Mouse (Mus musculus) thymus, postnatal 0 days (tissue): ENCODE measurements around the gene Ugcg. TPM values are rescaled to one million over a fixed set of nuclear protein-coding genes. Genes with fewer than 3 reads are reported as not detected.
"Not testable (repeated sequence)": the region's sequence is repeated elsewhere in the genome, so short reads cannot be mapped to it uniquely, and the experiment has no call there.

Experiments used
- DNase-seq: peaks from one replicate; pipeline ENCODE4 v3.0.0-alpha.2; 2015; ENCODE audit warnings: low spot score
- polyA plus RNA-seq: library from polyadenylated mRNA; unstranded; fragments of >200 nt; fragmentation: Nextera tagmentation; extraction: Ambion mirVana; gene quantifications from 2 replicates; pipeline ENCODE4 v1.2.1, GENCODE M21; 2015

The Ugcg gene
- polyA plus RNA-seq, 1 experiment from 2014 or later = 29.2 TPM

- DNase-seq = no peak
Observed at GRCm38 (mm10) chr4:59255988-59256387, 66.9 kb downstream of the Ugcg start.

- no peak for DNase-seq
Observed at GRCm38 (mm10) chr4:59257866-59258265, 68.8 kb downstream of the Ugcg start.

GRCm38 (mm10) chr4:59258771-59259170, 69.7 kb downstream of the Ugcg start:
- no peak for DNase-seq

- DNase-seq = no peak
Observed at GRCm38 (mm10) chr4:59259806-59260205, 70.7 kb downstream of the Ugcg start.

- DNase-seq = peak; percentile 83
Observed at GRCm38 (mm10) chr4:59260871-59261515, 71.9 kb downstream of the Ugcg start.

GRCm38 (mm10) chr4:59261582-59261981, 72.5 kb downstream of the Ugcg start:
- not testable (repeated sequence) for DNase-seq

GRCm38 (mm10) chr4:59262156-59262555, 73.1 kb downstream of the Ugcg start:
- no peak for DNase-seq

GRCm38 (mm10) chr4:59263418-59263817, 74.4 kb downstream of the Ugcg start:
- no peak for DNase-seq

GRCm38 (mm10) chr4:59264611-59265095, 75.6 kb downstream of the Ugcg start:
- DNase-seq = peak; percentile 71

GRCm38 (mm10) chr4:59265182-59265581, 76.1 kb downstream of the Ugcg start:
- no peak for DNase-seq

GRCm38 (mm10) chr4:59265631-59266030, 76.6 kb downstream of the Ugcg start:
- DNase-seq = peak; percentile 37

Other genes with a start within 250 kb of the Ugcg start
- gene Zkscan16, start 245.6 kb upstream of the Ugcg start, polyA plus RNA-seq = 0.07 TPM in 1 of 2 replicates, not detected in the other
- 14.4 and 14.6 TPM in 2 replicates for gene Ptgr1, start 202.1 kb upstream of the Ugcg start, polyA plus RNA-seq
- 5.7 and 6.9 TPM in 2 replicates for gene Dnajc25, start 194.2 kb upstream of the Ugcg start, polyA plus RNA-seq
- gene Gm20503, start 186.0 kb upstream of the Ugcg start, polyA plus RNA-seq = 8.4 and 12.0 TPM in 2 replicates
- gene Gng10, start 154.2 kb upstream of the Ugcg start, polyA plus RNA-seq = 124 and 128 TPM in 2 replicates
- gene AI481877, start 50.3 kb upstream of the Ugcg start, polyA plus RNA-seq = 0.12 TPM in 1 of 2 replicates, not detected in the other
- 8.4 and 11.4 TPM in 2 replicates for gene Susd1, start 249.4 kb downstream of the Ugcg start, polyA plus RNA-seq